Mouse (Mus musculus) Patski (cell line): ENCODE measurements around the gene Timm17b. TPM values are rescaled to one million over a fixed set of nuclear protein-coding genes. Genes with fewer than 3 reads are reported as not detected.
A peak's percentile ranks its signal among the peaks of the same experiment; 100 is the strongest.

Experiments used
- ATAC-seq: fragments of 100-300 bp; one replicate; pipeline ENCODE4 v1.8.0; 2021
- CTCF ChIA-PET: fragments of 350-600 bp; sonication (Branson Sonifier 250); formaldehyde crosslinking; loops from one replicate; lab custom pipeline; 2022; ENCODE audit warnings: inconsistent platforms; lab: Charles Lee
- POLR2A ChIA-PET: fragments of 350-600 bp; sonication (Branson Sonifier 250); formaldehyde crosslinking; loops from one replicate; lab custom pipeline; 2022; ENCODE audit warnings: antibody characterized with exemption, inconsistent platforms; lab: Charles Lee
- DNase-seq: peaks from one replicate; pipeline ENCODE4 v3.0.0-alpha.2; 2011; ENCODE audit warnings: low read depth, low spot score
- H3K27me3 ChIP-seq: fragments of 371-371 bp; one replicate; pipeline ENCODE4 v1.5.1; 2021
- CTCF ChIP-seq: fragments of 100-300 bp; IDR thresholded peaks from one replicate; pipeline ENCODE4 v1.5.1; 2021
- in situ Hi-C: fragments of 300-500 bp; cut with MboI; formaldehyde crosslinking; loops from 3 replicates; pipeline ENCODE4 v1.11.1; 2018; ENCODE audit warnings: low pct_unique_long_range_greater_than_20kb, mixed read lengths
- polyA plus RNA-seq: library from polyadenylated mRNA; unstranded; gene quantifications from one replicate; pipeline ENCODE4 v1.2.3, GENCODE M21; 2021

Gene Timm17b
- polyA plus RNA-seq, 1 experiment from 2014 or later: 57.1 TPM

GRCm38 (mm10) chrX:7919601-7920383 is 20.6 kb downstream of the Timm17b start, which contains the start of gene Pcsk1n:
Pcsk1n (plus strand) TSS chrX:7919822.
- DNase-seq: no peak
- CTCF ChIA-PET: no interaction called here
- TF ChIP-seq CTCF: no peak
- peaks cover 24% of the 10 kb centered on the region for H3K27me3 ChIP-seq
- in situ Hi-C loops: no loop called here
- no peak for ATAC-seq
- POLR2A ChIA-PET: no interaction called here

- peaks cover 34% of the 10 kb centered on the region for H3K27me3 ChIP-seq
- ATAC-seq (no peak), DNase-seq (no peak)
- in situ Hi-C loops: no loop called here
- POLR2A ChIA-PET: no interaction called here
- CTCF ChIA-PET: no interaction called here
- TF ChIP-seq CTCF: no peak
Observed at GRCm38 (mm10) chrX:7922032-7922431, 22.9 kb downstream of the Timm17b start.

- no peak for DNase-seq
- peaks cover 33% of the 10 kb centered on the region for H3K27me3 ChIP-seq
- ATAC-seq: no peak
- POLR2A ChIA-PET: no interaction called here
- CTCF ChIA-PET: interaction anchor here (1.3 kb wide), 1 partner anchor 91 kb away, joined by 3 read pairs; no protein-coding TSS in a partner anchor
- in situ Hi-C loops: no loop called here
- no peak for TF ChIP-seq CTCF
Observed at GRCm38 (mm10) chrX:7926266-7926665, 27.1 kb downstream of the Timm17b start.

GRCm38 (mm10) chrX:7927116-7927515 is 28.0 kb downstream of the Timm17b start:
- POLR2A ChIA-PET: no interaction called here
- H3K27me3 ChIP-seq: peaks cover 33% of the 10 kb centered on the region
- CTCF ChIA-PET: interaction anchor here (1.3 kb wide), 1 partner anchor 91 kb away, joined by 3 read pairs; no protein-coding TSS in a partner anchor
- DNase-seq (no peak), ATAC-seq (no peak)
- in situ Hi-C loops: no loop called here
- no peak for TF ChIP-seq CTCF

- no peak for TF ChIP-seq CTCF
- no peak for DNase-seq
- in situ Hi-C loops: no loop called here
- H3K27me3 ChIP-seq: peaks cover 26% of the 10 kb centered on the region
- POLR2A ChIA-PET: interaction anchor here (1.0 kb wide), 1 partner anchor 17 kb away, joined by 3 read pairs; no protein-coding TSS in a partner anchor
- CTCF ChIA-PET: no interaction called here
- ATAC-seq: no peak
Observed at GRCm38 (mm10) chrX:7928270-7928790, 29.2 kb downstream of the Timm17b start, which contains the start of gene Eras. Eras (minus strand) TSS chrX:7928607.

- ATAC-seq: no peak
- in situ Hi-C loops: no loop called here
- ChIA-PET CTCF (no interaction called here), POLR2A (no interaction called here)
- no peak for TF ChIP-seq CTCF
- peaks cover 7% of the 10 kb centered on the region for H3K27me3 ChIP-seq
- no peak for DNase-seq
Observed at GRCm38 (mm10) chrX:7936874-7937273, 37.7 kb downstream of the Timm17b start.

- peak; percentile 54 for ATAC-seq
- H3K27me3 ChIP-seq: peaks cover 10% of the 10 kb centered on the region
- ChIA-PET POLR2A (no interaction called here), CTCF (no interaction called here)
- in situ Hi-C loops: no loop called here
- no peak for TF ChIP-seq CTCF
- no peak for DNase-seq
Observed at GRCm38 (mm10) chrX:7937667-7938066, 38.5 kb downstream of the Timm17b start.

GRCm38 (mm10) chrX:7945618-7946017 is 46.5 kb downstream of the Timm17b start:
- DNase-seq (no peak), ATAC-seq (no peak)
- CTCF ChIA-PET: no interaction called here
- in situ Hi-C loops: no loop called here
- peaks cover 5% of the 10 kb centered on the region for H3K27me3 ChIP-seq
- TF ChIP-seq CTCF: no peak
- POLR2A ChIA-PET: interaction anchor here (0.8 kb wide), 1 partner anchor 17 kb away, joined by 3 read pairs; the partner anchor contains the start of gene Eras

- DNase-seq: no peak
- POLR2A ChIA-PET: interaction anchor here (0.6 kb wide), 1 partner anchor 189 kb away, joined by 3 read pairs; no protein-coding TSS in a partner anchor
- TF ChIP-seq CTCF: no peak
- ATAC-seq: peak; percentile 89
- CTCF ChIA-PET: no interaction called here
- in situ Hi-C loops: no loop called here
- peaks cover 4% of the 10 kb centered on the region for H3K27me3 ChIP-seq
Observed at GRCm38 (mm10) chrX:7947108-7947899, 48.1 kb downstream of the Timm17b start, which contains the start of gene Hdac6. Hdac6 (minus strand) TSS chrX:7947889.

GRCm38 (mm10) chrX:7947900-7948492 is 48.8 kb downstream of the Timm17b start:
- ATAC-seq (no peak), DNase-seq (peak; percentile 72)
- no peak for TF ChIP-seq CTCF
- ChIA-PET CTCF (interaction anchor here (1.0 kb wide), 1 partner anchor 9 kb away, joined by 3 read pairs; no protein-coding TSS in a partner anchor), POLR2A (interaction anchor here (0.6 kb wide), 1 partner anchor 189 kb away, joined by 3 read pairs; no protein-coding TSS in a partner anchor)
- H3K27me3 ChIP-seq: no peaks in the 10 kb centered on the region
- in situ Hi-C loops: no loop called here
